Mouse (Mus musculus) cerebellum, postnatal 25 days (tissue): ENCODE measurements around the gene Olfr170.
"Not testable (repeated sequence)": the region's sequence is repeated elsewhere in the genome, so short reads cannot be mapped to it uniquely, and the experiment has no call there.

Experiments used
- DNase-seq, 2 experiments: peaks; one replicate each; pipeline ENCODE4 v3.0.0; 2021; ENCODE audit warnings: mixed read lengths in 2 of 2

Olfr170 gene

GRCm38 (mm10) chr16:19611782-19612181, at the start of gene Olfr170:
Gene Olfr170 (minus strand): TSS chr16:19611882.
- not testable (repeated sequence) for DNase-seq

- no peak for DNase-seq
These were observed 18.1 kb upstream of the Olfr170 start, which contains the start of gene Olfr171 for GRCm38 (mm10) chr16:19629816-19630215. Gene Olfr171 (minus strand): TSS chr16:19629916.

- no peak for DNase-seq
These were observed 8.5 kb downstream of the Olfr170 start for GRCm38 (mm10) chr16:19603166-19603565.

GRCm38 (mm10) chr16:19571709-19572108, 40.0 kb downstream of the Olfr170 start, which contains the start of gene Olfr169:
Gene Olfr169 (minus strand): TSS chr16:19571809.
- not testable (repeated sequence) for DNase-seq
